In genomic region chr12:103314640-103315361, GRCm38 (mm10) we compare ENCODE assay signal across 9 mouse cellular contexts. TPM values are rescaled to one million over a fixed set of nuclear protein-coding genes. Genes with fewer than 3 reads are reported as not detected.
DNase-seq lines count a peak whose midpoint lies in the region; ATAC-seq and TF ChIP-seq lines count a peak whose summit lies in the region.
"Had no signal": no experiment of that assay in that cellular context is flagged by ENCODE, and none has a peak within 500 bp of the region (broad histone marks: within the 10 kb centered on the region; RNA-seq: fewer than 3 reads in every experiment).

No protein-coding gene starts in this region.

- TF ChIP-seq CTCF in lung, postnatal 0 days (IDR thresholded peaks at IDR 0.05) = no peak
- no peak for TF ChIP-seq CTCF in lung, adult 2 months (IDR thresholded peaks at IDR 0.05; ENCODE audit: insufficient read depth, low read length)

- no peaks in the 10 kb centered on the region for H3K4me1 ChIP-seq in lung, postnatal 0 days (ENCODE audit: insufficient read depth, low read depth, low read length)
- 0 out of 2 replicates have a peak, but pooled peaks cover 3% of the 10 kb centered on the region for H3K4me1 ChIP-seq in lung, adult 2 months (ENCODE audit: control insufficient read depth, insufficient read depth, low read length)
- H3K4me1 ChIP-seq in intestine, embryonic 15.5 days (replicated peaks) = no peaks in the 10 kb centered on the region

- no peak for TF ChIP-seq POLR2A in lung, adult 2 months (IDR thresholded peaks at IDR 0.05; ENCODE audit: borderline replicate concordance, extremely low read depth, low read depth, low read length)

- H3K27me3 ChIP-seq in lung, postnatal 0 days (replicated peaks; ENCODE audit: insufficient read depth, low read length) = no peaks in the 10 kb centered on the region
- peaks cover 33% of the 10 kb centered on the region for H3K27me3 ChIP-seq in intestine, embryonic 15.5 days (replicated peaks)

- H3K4me3 ChIP-seq in lung, postnatal 0 days (ENCODE audit: low read depth, low read length) = no peak overlapping the region
- H3K4me3 ChIP-seq in lung, adult 2 months (replicated peaks; ENCODE audit: extremely low read depth, low read depth, low read length) = no peak overlapping the region
- no peak overlapping the region for H3K4me3 ChIP-seq in intestine, embryonic 15.5 days (replicated peaks)
- H3K4me3 ChIP-seq: megakaryocyte, embryonic 14.5 days had no signal

- WGBS in lung, postnatal 0 days = 5% methylated on average over 24 of the region's 25 CpGs
- 8% methylated on average over 25 of the region's 25 CpGs for WGBS in lung, adult 2 months
- WGBS in intestine, embryonic 15.5 days = 6% methylated on average over 24 of the region's 25 CpGs

- no peak for DNase-seq in frontal cortex, postnatal 25 days (ENCODE audit: low spot score in 2 of 2)
- DNase-seq in lung, postnatal 0 days (ENCODE audit: low spot score) = no peak
- DNase-seq in lung, adult 2 months = no peak
- peak; percentile 60 for DNase-seq in retina, embryonic 14.5 days (ENCODE audit: low spot score)
- no peak for DNase-seq in adrenal gland, adult 2 months
- DNase-seq in lung, adult 18-20 months = no peak

- no peak overlapping the region for H3K27ac ChIP-seq in lung, postnatal 0 days (ENCODE audit: low read length)
- H3K27ac ChIP-seq in intestine, embryonic 15.5 days = no peak overlapping the region

- no peak overlapping the region for H3K9ac ChIP-seq in lung, postnatal 0 days (replicated peaks; ENCODE audit: low read depth)
- no peak overlapping the region for H3K9ac ChIP-seq in intestine, embryonic 15.5 days

- 0 out of 2 replicates have a peak, but pooled peaks have one; percentile 21 for ATAC-seq in frontal cortex, adult (ENCODE audit: low TSS enrichment)
- no peak for ATAC-seq in lung, postnatal 0 days
- ATAC-seq in intestine, embryonic 15.5 days = no peak

- no peaks in the 10 kb centered on the region for H3K36me3 ChIP-seq in lung, postnatal 0 days (ENCODE audit: insufficient read depth, low read length)
- H3K36me3 ChIP-seq in intestine, embryonic 15.5 days = no peaks in the 10 kb centered on the region

- no peak for TF ChIP-seq EP300 in lung, postnatal 0 days (IDR thresholded peaks at IDR 0.05)

- no peaks in the 10 kb centered on the region for H3K9me3 ChIP-seq in lung, postnatal 0 days (ENCODE audit: low read length)
- no peaks in the 10 kb centered on the region for H3K9me3 ChIP-seq in intestine, embryonic 15.5 days

- H3K4me2 ChIP-seq in lung, postnatal 0 days (replicated peaks; ENCODE audit: low read depth, low read length) = peak overlapping the region; percentile 25; the same call in 1 of the 2 replicates
- H3K4me2 ChIP-seq in intestine, embryonic 15.5 days (replicated peaks) = peak overlapping the region; percentile 20; the same call in 1 of the 2 replicates

RNA-seq across cellular contexts. Expression of gene Fam181a, which starts 4.0 kb away (rescaled TPM):
- polyA plus RNA-seq in lung, postnatal 0 days (2015; fragmentation: Nextera tagmentation; extraction: Ambion mirVana) = 0.19 and 0.35 TPM in 2 replicates
- polyA plus RNA-seq in lung, adult 2 months (2012; rRNA removed) = 0.47 and 1.00 TPM in 2 replicates
- 0.13 TPM in 1 of 2 replicates, not detected in the other for polyA plus RNA-seq in intestine, embryonic 15.5 days (2015; fragmentation: Nextera tagmentation; extraction: Ambion mirVana)
- total RNA-seq in adrenal gland, adult 2 months (2021) = not detected
- 0.22 TPM in 1 of 2 replicates, not detected in the other for polyA plus RNA-seq in adrenal gland, adult 2 months (2012; rRNA removed)

RNA-seq across cellular contexts. Expression of gene Asb2, which starts 41.0 kb away (rescaled TPM):
- polyA plus RNA-seq in lung, postnatal 0 days (2015; fragmentation: Nextera tagmentation; extraction: Ambion mirVana) = 5.1 TPM in 2 replicates
- polyA plus RNA-seq in lung, adult 2 months (2012; rRNA removed) = 24.4 and 35.1 TPM in 2 replicates
- polyA plus RNA-seq in intestine, embryonic 15.5 days (2015; fragmentation: Nextera tagmentation; extraction: Ambion mirVana) = 16.5 and 17.9 TPM in 2 replicates
- total RNA-seq in adrenal gland, adult 2 months (2021) = 1 to 10 TPM; 1.2 to 2.0 TPM
- polyA plus RNA-seq in adrenal gland, adult 2 months (2012; rRNA removed) = 6.3 and 8.2 TPM in 2 replicates
